Mouse (Mus musculus) limb, embryonic 14.5 days (tissue): ENCODE measurements around the gene Mdh2. TPM values are rescaled to one million over a fixed set of nuclear protein-coding genes. Genes with fewer than 3 reads are reported as not detected.

Experiments
- ATAC-seq: fragments of 200-750 bp; cut with Nextera tagmentation; 2 replicates; pipeline ENCODE4 v1.8.0; 2017; ENCODE audit warnings: low read depth, moderate number of reproducible peaks, moderate TSS enrichment; ENCODE audit not compliant: low FRiP score
- DNase-seq: peaks from one replicate; pipeline ENCODE4 v3.0.0-alpha.2; 2015; ENCODE audit warnings: low spot score
- H3K27ac ChIP-seq: fragments of 300-500 bp; sonication (generic); replicated peaks from 2 replicates; pipeline ENCODE4 v1.5.1; 2014; ENCODE audit warnings: low read depth, mild to moderate bottlenecking, low read length, moderate library complexity, mixed read lengths
- H3K27me3 ChIP-seq: fragments of 300-500 bp; sonication (generic); 2 replicates; pipeline ENCODE4 v1.6.1; 2014; ENCODE audit warnings: low read length, mixed read lengths; ENCODE audit not compliant: control insufficient read depth, insufficient read depth
- H3K36me3 ChIP-seq: fragments of 300-500 bp; sonication (generic); 2 replicates; pipeline ENCODE4 v1.6.1; 2014; ENCODE audit warnings: mild to moderate bottlenecking, low read length, moderate library complexity, mixed read lengths; ENCODE audit not compliant: control insufficient read depth, insufficient read depth
- H3K4me1 ChIP-seq: fragments of 300-500 bp; sonication (generic); 2 replicates; pipeline ENCODE4 v1.6.1; 2014; ENCODE audit warnings: antibody characterized with exemption, low read length, mixed read lengths; ENCODE audit not compliant: control insufficient read depth, insufficient read depth
- H3K4me2 ChIP-seq: fragments of 300-500 bp; sonication (generic); replicated peaks from 2 replicates; pipeline ENCODE4 v1.6.1; 2014; ENCODE audit warnings: low read depth, mild to moderate bottlenecking, low read length, moderate library complexity; ENCODE audit not compliant: severe bottlenecking
- H3K4me3 ChIP-seq: fragments of 300-500 bp; sonication (generic); replicated peaks from 2 replicates; pipeline ENCODE4 v1.5.1; 2014; ENCODE audit warnings: low read length
- H3K9ac ChIP-seq: fragments of 300-500 bp; sonication (generic); 2 replicates; pipeline ENCODE4 v1.6.1; 2014; ENCODE audit warnings: mild to moderate bottlenecking, low read depth, low read length, moderate library complexity; ENCODE audit not compliant: severe bottlenecking
- H3K9me3 ChIP-seq: fragments of 300-500 bp; sonication (generic); 2 replicates; pipeline ENCODE4 v1.6.1; 2016; ENCODE audit warnings: low read length; ENCODE audit not compliant: control insufficient read depth
- POLR2A ChIP-seq: fragments of 200-500 bp; IDR thresholded peaks from 2 replicates; pipeline ENCODE4 v1.8.0; 2012; ENCODE audit warnings: inconsistent platforms, mild to moderate bottlenecking, moderate library complexity, borderline replicate concordance; ENCODE audit not compliant: insufficient read depth, insufficient read length; ENCODE audit errors: extremely low read depth
- WGBS: fragments of 180-500 bp; shearing (Covaris S2); extraction: QIAGEN DNeasy Blood & Tissue Kit; methylation state at CpG from one replicate; pipeline ENCODE4 v1.1.7; 2014; 5-methylcytosine and 5-hydroxymethylcytosine counted together
- polyA plus RNA-seq, 2 experiments: library from polyadenylated mRNA; depleted of rRNA in 1 of 2; stranded (reverse) in 1 of 2; unstranded in 1 of 2; fragments of >200 nt; fragmentation: Nextera tagmentation in 1 of 2; extraction: Ambion mirVana in 1 of 2; gene quantifications; 2 replicates each; pipeline versions ENCODE4 v1.2.1 to v1.2.3; 2012 to 2014

Gene Mdh2
- polyA plus RNA-seq, 2 experiments = 339 to 429 TPM

GRCm38 (mm10) chr5:135776546-135776945 is 1.7 kb upstream of the Mdh2 start:
- Histone ChIP-seq H3K4me1 (peaks cover 17% of the 10 kb centered on the region), H3K9ac (no peak overlapping the region; the same call in 1 of the 2 replicates), H3K27ac (no peak overlapping the region), H3K27me3 (no peaks in the 10 kb centered on the region), H3K4me3 (no peak overlapping the region), H3K4me2 (no peak overlapping the region), H3K9me3 (no peaks in the 10 kb centered on the region), H3K36me3 (peaks cover under 1% of the 10 kb centered on the region; the same call in 1 of the 2 replicates)
- TF ChIP-seq POLR2A = no peak
- no peak for DNase-seq
- no peak for ATAC-seq
- whole genome bisulfite sequencing = 85% methylated on average over 4 of the region's 4 CpGs

GRCm38 (mm10) chr5:135777796-135778470 is 347 bp upstream of the Mdh2 start, which contains the start of gene Styxl1:
Gene Styxl1, minus strand, starts transcription at chr5:135778385.
- peak within 1 kb of the TSS; percentile 93 for H3K9ac ChIP-seq
- H3K27ac ChIP-seq = peak within 1 kb of the TSS; percentile 84
- peak; percentile 10 for ATAC-seq
- WGBS = under 1% methylated on average over 34 of the region's 45 CpGs
- peak; percentile 42 for DNase-seq
- H3K9me3 ChIP-seq = no peaks in the 10 kb centered on the region
- H3K4me3 ChIP-seq = peak within 1 kb of the TSS; percentile 76
- peaks cover 12% of the 10 kb centered on the region for H3K36me3 ChIP-seq
- peak; percentile 55; the same call in 1 of the 2 replicates for TF ChIP-seq POLR2A
- H3K4me1 ChIP-seq = peaks cover 17% of the 10 kb centered on the region
- no peaks in the 10 kb centered on the region for H3K27me3 ChIP-seq
- peak within 1 kb of the TSS; percentile 85 for H3K4me2 ChIP-seq

- Histone ChIP-seq H3K4me3 (no peak overlapping the region), H3K27ac (no peak overlapping the region), H3K4me1 (peaks cover 17% of the 10 kb centered on the region), H3K36me3 (peaks cover 36% of the 10 kb centered on the region), H3K27me3 (no peaks in the 10 kb centered on the region), H3K9me3 (no peaks in the 10 kb centered on the region), H3K4me2 (peak overlapping the region; percentile 85; the same call in 1 of the 2 replicates), H3K9ac (0 out of 2 replicates have a peak overlapping the region, but pooled peaks have one; percentile 93)
- no peak for ATAC-seq
- TF ChIP-seq POLR2A = no peak
- WGBS = 89% methylated on average over 8 of the region's 8 CpGs
- no peak for DNase-seq
Measured at GRCm38 (mm10) chr5:135780331-135780730, 2.1 kb downstream of the Mdh2 start.

DNA sequence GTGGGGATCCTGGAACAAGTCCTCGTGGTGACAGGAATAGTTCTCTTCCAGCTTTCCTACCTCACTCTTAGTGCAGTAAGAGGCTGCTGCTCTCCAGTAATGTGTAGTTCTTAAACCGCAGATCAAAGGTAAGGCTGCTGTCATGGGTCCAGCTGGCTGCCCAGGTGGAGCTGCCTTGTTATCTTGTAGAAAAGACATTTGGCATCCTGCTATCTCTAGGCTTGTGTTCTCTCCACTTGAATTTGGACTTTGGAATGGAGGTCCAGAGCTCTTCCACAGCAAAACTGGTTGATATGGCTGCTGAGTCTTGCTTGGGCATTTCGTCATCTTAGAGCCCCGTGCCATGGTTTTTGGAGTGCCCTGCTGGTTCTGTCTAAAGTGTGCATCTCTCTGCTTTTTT is 4.6 kb downstream of the Mdh2 start:
- Histone ChIP-seq H3K36me3 (peaks cover 62% of the 10 kb centered on the region), H3K9me3 (no peaks in the 10 kb centered on the region), H3K9ac (no peak overlapping the region), H3K27ac (no peak overlapping the region), H3K27me3 (no peaks in the 10 kb centered on the region), H3K4me2 (no peak overlapping the region), H3K4me3 (no peak overlapping the region), H3K4me1 (peaks cover 12% of the 10 kb centered on the region)
- 91% methylated on average over 4 of the region's 4 CpGs for WGBS
- DNase-seq (no peak), ATAC-seq (no peak)
- TF ChIP-seq POLR2A = no peak

- peak overlapping the region; percentile 38 for H3K9ac ChIP-seq
- no peak overlapping the region for H3K27ac ChIP-seq
- peak; percentile 76 for ATAC-seq
Measured at GRCm38 (mm10) chr5:135793996-135794858, 15.9 kb downstream of the Mdh2 start.

More at GRCm38 (mm10) chr5:135793996-135794858, 15.9 kb downstream of the Mdh2 start:
- no peaks in the 10 kb centered on the region for H3K9me3 ChIP-seq
- no peaks in the 10 kb centered on the region for H3K27me3 ChIP-seq
- peaks cover 28% of the 10 kb centered on the region for H3K36me3 ChIP-seq
- H3K4me3 ChIP-seq = peak overlapping the region; percentile 25
- DNase-seq = peak; percentile 78
- 10% methylated on average over 20 of the region's 20 CpGs for WGBS
- TF ChIP-seq POLR2A = no peak
- H3K4me1 ChIP-seq = peaks cover 5% of the 10 kb centered on the region
- H3K4me2 ChIP-seq = peak overlapping the region; percentile 45
